Mouse (Mus musculus): ENCODE measurements at regions not wholly inside any gene's neighbourhood (a gene's known extent, or its start where the extent isn't known, plus 50 kb on each side); places are given as distances from the start of the nearest gene placed in this dataset.

- ATAC-seq (replicated peaks; ENCODE audit: poor library complexity), result no peak
Measured at GRCm38 (mm10) chr8:35934115-35934607, 168.6 kb downstream of the Gm19410 start.

GRCm38 (mm10) chr8:35935034-35935433, 169.4 kb downstream of the Gm19410 start:
- ATAC-seq (replicated peaks; ENCODE audit: poor library complexity), result no peak

GRCm38 (mm10) chr8:35939199-35939598, 173.6 kb downstream of the Gm19410 start:
- ATAC-seq (replicated peaks; ENCODE audit: poor library complexity), result no peak

- ATAC-seq (replicated peaks; ENCODE audit: poor library complexity), result no peak
Measured at GRCm38 (mm10) chr8:35942515-35942914, 176.9 kb downstream of the Gm19410 start.

- ATAC-seq (replicated peaks; ENCODE audit: poor library complexity), result no peak
Measured at GRCm38 (mm10) chr8:35943686-35944085, 178.1 kb downstream of the Gm19410 start.

- no peak for ATAC-seq (replicated peaks; ENCODE audit: poor library complexity)
Measured at GRCm38 (mm10) chr8:35944461-35944860, 178.9 kb downstream of the Gm19410 start.

- no peak for ATAC-seq (replicated peaks; ENCODE audit: poor library complexity)
Measured at GRCm38 (mm10) chr8:35946539-35946940, 180.9 kb downstream of the Gm19410 start.

GRCm38 (mm10) chr8:35948146-35948545, 182.6 kb downstream of the Gm19410 start:
- ATAC-seq (replicated peaks; ENCODE audit: poor library complexity), result no peak

- no peak for ATAC-seq (replicated peaks; ENCODE audit: poor library complexity)
Measured at GRCm38 (mm10) chr8:35948751-35949183, 183.2 kb downstream of the Gm19410 start.

- no peak for ATAC-seq (replicated peaks; ENCODE audit: poor library complexity)
Measured at GRCm38 (mm10) chr8:35955506-35955905, 189.9 kb downstream of the Gm19410 start.

GRCm38 (mm10) chr8:35956319-35956718, 190.7 kb downstream of the Gm19410 start:
- ATAC-seq (replicated peaks; ENCODE audit: poor library complexity), result no peak

GRCm38 (mm10) chr8:35959201-35959600, 193.6 kb downstream of the Gm19410 start:
- ATAC-seq (replicated peaks; ENCODE audit: poor library complexity), result no peak

- no peak for ATAC-seq (replicated peaks; ENCODE audit: poor library complexity)
Measured at GRCm38 (mm10) chr8:35960867-35961614, 195.5 kb downstream of the Gm19410 start.

- ATAC-seq (replicated peaks; ENCODE audit: poor library complexity), result no peak
Measured at GRCm38 (mm10) chr8:35961615-35962220, 196.1 kb downstream of the Gm19410 start.

GRCm38 (mm10) chr8:35964932-35965331, 199.3 kb downstream of the Gm19410 start:
- ATAC-seq (replicated peaks; ENCODE audit: poor library complexity), result no peak

GRCm38 (mm10) chr8:35968341-35968740, 202.8 kb downstream of the Gm19410 start:
- ATAC-seq (replicated peaks; ENCODE audit: poor library complexity), result no peak

- no peak for ATAC-seq (replicated peaks; ENCODE audit: poor library complexity)
Measured at GRCm38 (mm10) chr8:35971082-35971481, 205.5 kb downstream of the Gm19410 start.

GRCm38 (mm10) chr8:35974323-35975029, 208.9 kb downstream of the Gm19410 start:
- ATAC-seq (replicated peaks; ENCODE audit: poor library complexity), result no peak

- ATAC-seq (replicated peaks; ENCODE audit: poor library complexity), result no peak
Measured at GRCm38 (mm10) chr8:35979638-35980255, 214.2 kb downstream of the Gm19410 start.

- no peak for ATAC-seq (replicated peaks; ENCODE audit: poor library complexity)
Measured at GRCm38 (mm10) chr8:35983083-35983482, 217.5 kb downstream of the Gm19410 start.

GRCm38 (mm10) chr8:35985152-35985689, 219.6 kb downstream of the Gm19410 start:
- no peak for ATAC-seq (replicated peaks; ENCODE audit: poor library complexity)

All from megakaryocyte progenitor cell, adult 5-6 weeks (primary cell).